Mouse (Mus musculus) MEL (cell line): ENCODE measurements around the gene Tmem150a. TPM values are rescaled to one million over a fixed set of nuclear protein-coding genes. Genes with fewer than 3 reads are reported as not detected.

Source experiments
- DNase-seq: peaks from one replicate; pipeline ENCODE4 v3.0.0; 2011; ENCODE audit warnings: low read depth, low spot score
- H3K27ac ChIP-seq: 2 replicates; pipeline ENCODE4 v1.5.1; 2012; ENCODE audit warnings: low read depth, mild to moderate bottlenecking, control low read depth, low read length, moderate library complexity; ENCODE audit not compliant: control insufficient read depth
- H3K27me3 ChIP-seq, 2 experiments: fragments of 150-350 bp in 1 of 2; sonication (generic) in 1 of 2; 2 replicates each; pipeline ENCODE4 v1.6.1; 2012; ENCODE audit warnings: low read length in 2 of 2, mild to moderate bottlenecking in 2 of 2, improper control_type of control experiment in 1 of 2, moderate library complexity in 1 of 2; ENCODE audit not compliant: insufficient read depth in 2 of 2, control insufficient read depth in 1 of 2
- H3K36me3 ChIP-seq, 2 experiments: 2 replicates each; pipeline ENCODE4 v1.6.1; 2012 to 2014; ENCODE audit warnings: low read length in 2 of 2, improper control_type of control experiment in 1 of 2, inconsistent platforms in 1 of 2, mild to moderate bottlenecking in 1 of 2; ENCODE audit not compliant: insufficient read depth in 2 of 2, control insufficient read depth in 1 of 2
- H3K4me1 ChIP-seq, 2 experiments: fragments of 150-350 bp in 1 of 2; sonication (generic) in 1 of 2; 2 replicates each; pipeline ENCODE4 v1.6.1; 2012; ENCODE audit warnings: low read length in 2 of 2, improper control_type of control experiment in 1 of 2, mild to moderate bottlenecking in 1 of 2; ENCODE audit not compliant: insufficient read depth in 2 of 2, control insufficient read depth in 1 of 2
- H3K4me3 ChIP-seq, 2 experiments: fragments of 150-350 bp in 1 of 2; sonication (generic) in 1 of 2; 2 replicates each; pipeline ENCODE4 v1.5.1; 2012; ENCODE audit warnings: low read depth in 2 of 2, low read length in 2 of 2, mild to moderate bottlenecking in 2 of 2, moderate library complexity in 2 of 2, control low read depth in 1 of 2, improper control_type of control experiment in 1 of 2; ENCODE audit not compliant: control insufficient read depth in 1 of 2, insufficient read depth in 1 of 2
- H3K79me2 ChIP-seq: 2 replicates; pipeline ENCODE4 v1.6.1; 2012; ENCODE audit warnings: mild to moderate bottlenecking, low read length, moderate library complexity; ENCODE audit not compliant: control insufficient read depth, poor library complexity, insufficient read depth
- H3K9ac ChIP-seq: 2 replicates; pipeline ENCODE4 v1.6.1; 2012; ENCODE audit warnings: low read depth, mild to moderate bottlenecking, control low read depth, low read length, moderate library complexity; ENCODE audit not compliant: control insufficient read depth, poor library complexity, severe bottlenecking
- H3K9me3 ChIP-seq: fragments of 150-350 bp; sonication (generic); replicated peaks from 2 replicates; pipeline ENCODE4 v1.6.1; 2012; ENCODE audit warnings: mild to moderate bottlenecking, low read length, improper control_type of control experiment, moderate library complexity; ENCODE audit not compliant: insufficient read depth
- CTCF ChIP-seq, 3 experiments: IDR thresholded peaks in 2 of 3; conservative IDR thresholded peaks in 1 of 3; 2 replicates each; pipeline ENCODE4 v1.5.1; 2011 to 2012; ENCODE audit warnings: low read length in 3 of 3, low read depth in 2 of 3, mild to moderate bottlenecking in 2 of 3, improper control_type of control experiment in 1 of 3, inconsistent platforms in 1 of 3, mixed read lengths in 1 of 3, moderate library complexity in 1 of 3; ENCODE audit not compliant: control insufficient read depth in 1 of 3, insufficient read depth in 1 of 3, poor library complexity in 1 of 3, severe bottlenecking in 1 of 3
- E2F4 ChIP-seq: IDR thresholded peaks from 2 replicates; pipeline ENCODE4 v1.6.1; 2011; ENCODE audit warnings: low read depth, low read length, improper control_type of control experiment, borderline replicate concordance
- ELF1 ChIP-seq: IDR thresholded peaks from 2 replicates; pipeline ENCODE4 v1.6.1; 2014; ENCODE audit warnings: low read depth, mild to moderate bottlenecking, inconsistent platforms, low read length, improper control_type of control experiment, moderate library complexity
- EP300 ChIP-seq, 2 experiments: IDR thresholded peaks; 2 replicates each; pipeline ENCODE4 v1.6.1; 2011; ENCODE audit warnings: improper control_type of control experiment in 2 of 2, low read length in 2 of 2, low read depth in 1 of 2, mild to moderate bottlenecking in 1 of 2
- ETS1 ChIP-seq: IDR thresholded peaks from 2 replicates; pipeline ENCODE4 v1.6.1; 2012; ENCODE audit warnings: low read depth, mild to moderate bottlenecking, inconsistent platforms, low read length, improper control_type of control experiment, moderate library complexity
- GATA1 ChIP-seq: IDR thresholded peaks from 2 replicates; pipeline ENCODE4 v1.6.1; 2011; ENCODE audit warnings: low read depth, low read length, improper control_type of control experiment
- MAX ChIP-seq: IDR thresholded peaks from 2 replicates; pipeline ENCODE4 v1.6.1; 2011; ENCODE audit warnings: low read length, improper control_type of control experiment
- MXI1 ChIP-seq: IDR thresholded peaks from 2 replicates; pipeline ENCODE4 v1.6.1; 2011; ENCODE audit warnings: mild to moderate bottlenecking, low read depth, low read length, improper control_type of control experiment
- MYB ChIP-seq: IDR thresholded peaks from 2 replicates; pipeline ENCODE4 v1.6.1; 2011; ENCODE audit warnings: mild to moderate bottlenecking, low read depth, low read length, improper control_type of control experiment
- MYC ChIP-seq: IDR thresholded peaks from 2 replicates; pipeline ENCODE4 v1.6.1; 2011; ENCODE audit warnings: low read depth, mild to moderate bottlenecking, low read length, improper control_type of control experiment, moderate library complexity
- POLR2A ChIP-seq, 2 experiments: IDR thresholded peaks; 2 replicates each; pipeline ENCODE4 v1.6.1; 2011 to 2012; ENCODE audit warnings: low read length in 2 of 2, mild to moderate bottlenecking in 2 of 2, control low read depth in 1 of 2, improper control_type of control experiment in 1 of 2, low read depth in 1 of 2, moderate library complexity in 1 of 2; ENCODE audit not compliant: control insufficient read depth in 1 of 2, insufficient read depth in 1 of 2, poor library complexity in 1 of 2
- POLR2AphosphoS2 ChIP-seq: IDR thresholded peaks from 2 replicates; pipeline ENCODE4 v1.6.1; 2011; ENCODE audit warnings: low read length, improper control_type of control experiment
- POLR2AphosphoS5 ChIP-seq: IDR thresholded peaks from 2 replicates; pipeline ENCODE4 v1.6.1; 2012; ENCODE audit warnings: low read depth, borderline replicate concordance, mild to moderate bottlenecking, inconsistent platforms, low read length, moderate library complexity, mixed read lengths
- RCOR1 ChIP-seq: IDR thresholded peaks from 2 replicates; pipeline ENCODE4 v1.6.1; 2012; ENCODE audit warnings: low read depth, mild to moderate bottlenecking, inconsistent platforms, low read length, improper control_type of control experiment
- SIN3A ChIP-seq: IDR thresholded peaks from 2 replicates; pipeline ENCODE4 v1.6.1; 2012; ENCODE audit warnings: low read length, improper control_type of control experiment, inconsistent platforms
- SMC3 ChIP-seq: IDR thresholded peaks from 2 replicates; pipeline ENCODE4 v1.6.1; 2011; ENCODE audit warnings: low read depth, low read length, improper control_type of control experiment
- USF1 ChIP-seq: IDR thresholded peaks from 2 replicates; pipeline ENCODE4 v1.6.1; 2014; ENCODE audit warnings: low read depth, mild to moderate bottlenecking, inconsistent platforms, low read length, improper control_type of control experiment, moderate library complexity
- USF2 ChIP-seq, 2 experiments: IDR thresholded peaks; 2 replicates each; pipeline ENCODE4 v1.6.1; 2011 to 2012; ENCODE audit warnings: improper control_type of control experiment in 2 of 2, low read length in 2 of 2, borderline replicate concordance in 1 of 2, inconsistent platforms in 1 of 2, low read depth in 1 of 2, mild to moderate bottlenecking in 1 of 2; ENCODE audit not compliant: insufficient read depth in 1 of 2
- ZNF384 ChIP-seq: IDR thresholded peaks from 2 replicates; pipeline ENCODE4 v1.6.1; 2012; ENCODE audit warnings: low read depth, mild to moderate bottlenecking, inconsistent platforms, low read length, improper control_type of control experiment
- polyA plus RNA-seq, 2 experiments: library from polyadenylated mRNA; stranded (reverse) in 1 of 2; unstranded in 1 of 2; fragments of >175 nt in 1 of 2; fragments of >200 nt in 1 of 2; gene quantifications; 2 replicates each; pipeline versions ENCODE4 v1.2.1 to v1.2.4; 2012; ENCODE audit warnings: low replicate concordance in 2 of 2, low read depth in 1 of 2; ENCODE audit not compliant: insufficient read length in 2 of 2, insufficient read depth in 1 of 2, missing spikeins in 1 of 2
- total RNA-seq: library from RNA; depleted of rRNA; stranded (reverse); fragments of 300-350 nt; gene quantifications from 2 replicates; pipeline ENCODE4 v1.2.3, GENCODE M21; 2012

Gene Tmem150a
- total and polyA plus RNA-seq, 3 experiments = 0.15 to 2.5 TPM; not detected in 1

GRCm38 (mm10) chr6:72374206-72374605 is 19.0 kb downstream of the Tmem150a start:
- Histone ChIP-seq H3K36me3 (peaks cover 13 to 42% of the 10 kb centered on the region in 2 experiments), H3K27me3 (no peaks in the 10 kb centered on the region), H3K4me3 (no peak overlapping the region), H3K4me1 (peaks cover 7 to 32% of the 10 kb centered on the region in 2 experiments), H3K27ac (peak overlapping the region; percentile 76; the same call in 1 of the 2 replicates), H3K9me3 (no peaks in the 10 kb centered on the region), H3K9ac (peak overlapping the region; percentile 1; the same call in 1 of the 2 replicates), H3K79me2 (peaks cover 54% of the 10 kb centered on the region)
- peak; percentile 24 for DNase-seq
- no peak for TF ChIP-seq SMC3
- no peak for TF ChIP-seq CTCF (IDR thresholded peaks at IDR 0.05 in 2 of 3, conservative IDR thresholded peaks at IDR 0.05 in 1 of 3; ENCODE audit: control insufficient read depth in 1 of 3, insufficient read depth in 1 of 3, low read depth in 2 of 3, low read length in 3 of 3, poor library complexity in 1 of 3, severe bottlenecking in 1 of 3)
- TF ChIP-seq ZNF384 = no peak
- TF ChIP-seq MYC = no peak
- no peak for TF ChIP-seq USF2 (IDR thresholded peaks at IDR 0.05; ENCODE audit: borderline replicate concordance in 1 of 2, insufficient read depth in 1 of 2, low read depth in 1 of 2, low read length in 2 of 2)
- TF ChIP-seq ELF1 = no peak
- no peak for TF ChIP-seq E2F4

- H3K4me3 ChIP-seq = peak overlapping the region in 1 of 2 experiments; percentile 20; a peak in 2 of 4 replicates
These were observed 19.7 kb downstream of the Tmem150a start for GRCm38 (mm10) chr6:72374820-72375563.

More at GRCm38 (mm10) chr6:72374820-72375563, 19.7 kb downstream of the Tmem150a start:
- peak overlapping the region; percentile 46; the same call in 1 of the 2 replicates for H3K9ac ChIP-seq
- peak overlapping the region; percentile 76 for H3K27ac ChIP-seq
- no peaks in the 10 kb centered on the region for H3K27me3 ChIP-seq
- peaks cover 13 to 42% of the 10 kb centered on the region in 2 experiments for H3K36me3 ChIP-seq
- peak; percentile 71 for TF ChIP-seq ETS1
- peak; percentile 51; the same call in 1 of the 2 replicates for TF ChIP-seq MYB
- TF ChIP-seq MXI1 = peak; percentile 37; the same call in 1 of the 2 replicates
- no peak for TF ChIP-seq CTCF (IDR thresholded peaks at IDR 0.05 in 2 of 3, conservative IDR thresholded peaks at IDR 0.05 in 1 of 3; ENCODE audit: control insufficient read depth in 1 of 3, insufficient read depth in 1 of 3, low read depth in 2 of 3, low read length in 3 of 3, poor library complexity in 1 of 3, severe bottlenecking in 1 of 3)
- no peak for TF ChIP-seq POLR2AphosphoS2
- TF ChIP-seq MAX = peak; percentile 88
- TF ChIP-seq RCOR1 = peak; percentile 83
- peak; percentile 83 for TF ChIP-seq USF1
- peak; percentile 66 for TF ChIP-seq GATA1
- TF ChIP-seq USF2 (IDR thresholded peaks at IDR 0.05; ENCODE audit: borderline replicate concordance in 1 of 2, insufficient read depth in 1 of 2, low read depth in 1 of 2, low read length in 2 of 2) = 0 out of 4 replicates have a peak, but pooled peaks of 1 of the 2 experiments have one; percentile 46
- peak; percentile 69 for TF ChIP-seq SIN3A
- TF ChIP-seq POLR2A (IDR thresholded peaks at IDR 0.05; ENCODE audit: control insufficient read depth in 1 of 2, insufficient read depth in 1 of 2, low read depth in 1 of 2, low read length in 2 of 2, poor library complexity in 1 of 2) = peak in 1 of 2 experiments; percentile 44; a peak in 2 of 4 replicates
- TF ChIP-seq EP300 (IDR thresholded peaks at IDR 0.05; ENCODE audit: low read depth in 1 of 2, low read length in 2 of 2) = peak; percentile 52 to 75
- TF ChIP-seq POLR2AphosphoS5 = no peak
- H3K4me1 ChIP-seq = peaks cover 7 to 32% of the 10 kb centered on the region in 2 experiments
- no peaks in the 10 kb centered on the region for H3K9me3 ChIP-seq
- DNase-seq = peak; percentile 87
- H3K79me2 ChIP-seq = peaks cover 62% of the 10 kb centered on the region
